Mouse (Mus musculus): Measurements from ENCODE around the gene Nat10. TPM values are rescaled to one million over a fixed set of nuclear protein-coding genes. Genes with fewer than 3 reads are reported as not detected.

Nat10 gene
- polyA plus RNA-seq, 1 experiment from 2014 or later: 25.7 TPM

DNA sequence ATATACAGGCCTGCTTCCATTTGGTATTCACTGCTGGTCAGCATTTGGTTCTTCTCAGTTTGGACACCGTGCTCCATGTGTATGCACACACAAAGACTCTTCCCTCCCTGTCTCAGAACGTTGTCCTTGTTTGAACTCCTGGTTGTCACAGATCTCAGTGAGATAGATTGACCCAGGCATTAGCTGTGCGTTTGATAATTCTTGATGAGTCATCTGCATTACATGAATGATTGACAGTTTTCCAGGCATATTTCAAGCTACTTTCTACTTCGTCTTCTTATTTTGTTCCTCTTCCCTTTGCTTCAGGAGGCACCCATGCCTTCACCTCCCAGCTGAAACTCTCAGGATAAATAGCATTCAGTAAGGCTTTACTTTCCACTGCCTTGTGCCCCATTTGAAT is 87.5 kb downstream of the Nat10 start:
- Histone ChIP-seq H3K4me3 (no peak overlapping the region), H3K4me2 (replicated peaks) (no peak overlapping the region), H3K27ac (replicated peaks) (no peak overlapping the region), H3K4me1 (peaks cover 29% of the 10 kb centered on the region), H3K9ac (replicated peaks) (no peak overlapping the region), H3K9me3 (no peaks in the 10 kb centered on the region), H3K36me3 (no peaks in the 10 kb centered on the region), H3K27me3 (no peaks in the 10 kb centered on the region)
- no peak for ATAC-seq (replicated peaks)
- 93% methylated on average over 4 of the region's 4 CpGs for WGBS

- Histone ChIP-seq H3K9me3 (no peaks in the 10 kb centered on the region), H3K36me3 (no peaks in the 10 kb centered on the region), H3K27me3 (no peaks in the 10 kb centered on the region), H3K4me1 (peaks cover 32% of the 10 kb centered on the region), H3K27ac (replicated peaks) (no peak overlapping the region), H3K4me3 (no peak overlapping the region), H3K4me2 (replicated peaks) (no peak overlapping the region), H3K9ac (replicated peaks) (no peak overlapping the region)
- WGBS: 82% methylated on average over 7 of the region's 7 CpGs
- ATAC-seq (replicated peaks): no peak
Measured at GRCm38 (mm10) chr2:103672573-103673119, 88.4 kb downstream of the Nat10 start.

Other genes starting within 250 kb of the Nat10 start
- 7.4 TPM in 2 replicates for gene Abtb2, start 195.0 kb downstream of the Nat10 start, polyA plus RNA-seq (2015; fragmentation: Nextera tagmentation; extraction: Ambion mirVana)
- gene Caprin1, start 36.4 kb upstream of the Nat10 start, polyA plus RNA-seq (2015; fragmentation: Nextera tagmentation; extraction: Ambion mirVana): 450 and 468 TPM in 2 replicates
- 21.8 and 23.6 TPM in 2 replicates for gene Lmo2, start 196.7 kb upstream of the Nat10 start, polyA plus RNA-seq (2015; fragmentation: Nextera tagmentation; extraction: Ambion mirVana)